Mouse (Mus musculus) hindbrain, embryonic 15.5 days (tissue): ENCODE measurements at regions not wholly inside any gene's neighbourhood (a gene's known extent, or its start where the extent isn't known, plus 50 kb on each side); places are given as distances from the start of the nearest gene placed in this dataset.

ENCODE experiments used
- ATAC-seq: fragments of 200-750 bp; cut with Nextera tagmentation; 2 replicates; pipeline ENCODE4 v1.8.0; 2017; ENCODE audit warnings: low read depth, moderate number of reproducible peaks, moderate TSS enrichment; ENCODE audit not compliant: low FRiP score
- H3K27ac ChIP-seq: fragments of 300-500 bp; sonication (generic); replicated peaks from 2 replicates; pipeline ENCODE4 v1.5.1; 2015; ENCODE audit warnings: mild to moderate bottlenecking, inconsistent platforms
- H3K27me3 ChIP-seq: fragments of 300-500 bp; sonication (generic); 2 replicates; pipeline ENCODE4 v1.6.1; 2015; ENCODE audit warnings: control low read depth, inconsistent platforms
- H3K36me3 ChIP-seq: fragments of 300-500 bp; sonication (generic); 2 replicates; pipeline ENCODE4 v1.6.1; 2015; ENCODE audit warnings: control low read depth, inconsistent platforms
- H3K4me1 ChIP-seq: fragments of 300-500 bp; sonication (generic); replicated peaks from 2 replicates; pipeline ENCODE4 v1.6.1; 2015; ENCODE audit warnings: control low read depth, inconsistent platforms
- H3K4me2 ChIP-seq: fragments of 300-500 bp; sonication (generic); 2 replicates; pipeline ENCODE4 v1.6.1; 2015; ENCODE audit warnings: moderate library complexity, mild to moderate bottlenecking, inconsistent platforms
- H3K4me3 ChIP-seq: fragments of 300-500 bp; sonication (generic); 2 replicates; pipeline ENCODE4 v1.5.1; 2015; ENCODE audit warnings: mild to moderate bottlenecking, inconsistent platforms
- H3K9ac ChIP-seq: fragments of 300-500 bp; sonication (generic); 2 replicates; pipeline ENCODE4 v1.6.1; 2015; ENCODE audit warnings: inconsistent platforms
- H3K9me3 ChIP-seq: fragments of 300-500 bp; sonication (generic); 2 replicates; pipeline ENCODE4 v1.6.1; 2016; ENCODE audit warnings: control low read depth, inconsistent platforms
- WGBS: fragments of 180-500 bp; shearing (Covaris S2); methylation state at CpG from one replicate; pipeline ENCODE4 v1.1.7; 2015; 5-methylcytosine and 5-hydroxymethylcytosine counted together

GRCm38 (mm10) chr8:17782650-17783049, 1195.4 kb downstream of the Defb40 start:
- 37% methylated on average over 1 of the region's 1 CpGs for WGBS
- H3K27ac ChIP-seq = no peak overlapping the region
- no peak for ATAC-seq
- no peaks in the 10 kb centered on the region for H3K9me3 ChIP-seq
- no peaks in the 10 kb centered on the region for H3K27me3 ChIP-seq
- H3K4me1 ChIP-seq = no peaks in the 10 kb centered on the region
- no peak overlapping the region for H3K4me3 ChIP-seq
- H3K9ac ChIP-seq = no peak overlapping the region
- no peak overlapping the region for H3K4me2 ChIP-seq
- no peaks in the 10 kb centered on the region for H3K36me3 ChIP-seq

DNA sequence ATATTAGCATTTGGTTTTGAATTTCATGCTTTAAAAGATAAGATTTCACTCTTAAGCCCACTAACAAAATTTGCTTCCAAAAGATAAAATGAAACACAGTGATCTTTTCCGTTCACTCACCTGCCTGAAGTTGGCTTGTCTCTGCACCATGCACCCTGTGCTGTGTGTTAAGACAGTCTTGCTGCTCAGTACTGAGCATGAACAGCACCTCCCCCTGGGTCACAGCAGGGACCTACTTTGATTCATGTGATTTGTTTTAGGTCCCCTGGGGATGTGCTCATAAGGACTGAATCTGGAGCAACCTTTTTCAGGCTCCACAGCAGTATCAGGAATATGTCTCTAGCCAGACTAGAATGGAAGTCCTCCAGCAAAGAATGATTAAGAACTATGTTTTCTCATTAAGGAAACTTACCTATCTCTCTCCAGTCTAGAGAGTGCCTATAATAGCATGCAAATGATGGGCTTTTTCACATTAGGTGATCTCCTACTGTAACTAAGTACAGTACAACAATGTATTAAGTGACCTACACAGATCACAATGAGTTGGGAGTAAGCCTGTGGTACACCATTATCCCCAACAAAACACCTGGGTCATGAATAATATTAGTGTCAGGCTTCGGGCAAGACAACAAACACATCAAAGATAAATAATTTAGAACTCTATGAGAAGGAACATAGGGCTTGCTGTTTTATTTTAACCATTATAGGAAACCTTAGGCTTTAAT, 1196.3 kb downstream of the Defb40 start:
- ATAC-seq = no peak
- H3K9me3 ChIP-seq = no peaks in the 10 kb centered on the region

DNA sequence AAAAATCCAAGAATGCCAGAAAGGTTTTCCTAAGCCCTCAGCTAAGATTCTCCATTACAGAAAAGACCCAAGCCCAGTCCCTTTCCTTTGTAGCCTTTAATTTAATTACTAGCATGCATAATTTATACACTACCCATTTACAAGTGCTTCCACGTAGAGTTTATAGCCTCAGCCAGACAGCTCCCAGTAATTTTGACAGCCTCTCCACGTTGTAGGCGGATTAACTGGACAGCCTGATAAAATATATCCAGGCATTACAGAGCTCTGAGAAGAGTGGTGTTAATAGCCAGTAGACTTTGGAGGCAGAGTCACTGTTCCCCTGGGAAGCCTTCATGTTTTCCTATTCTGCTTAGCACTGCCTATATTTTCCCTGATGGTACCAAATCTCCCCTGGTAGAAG, 1202.6 kb downstream of the Defb40 start:
- Histone ChIP-seq H3K4me2 (no peak overlapping the region), H3K9me3 (no peaks in the 10 kb centered on the region), H3K27ac (no peak overlapping the region), H3K4me1 (no peaks in the 10 kb centered on the region), H3K4me3 (no peak overlapping the region), H3K9ac (no peak overlapping the region), H3K36me3 (no peaks in the 10 kb centered on the region), H3K27me3 (no peaks in the 10 kb centered on the region)
- 38% methylated on average over 3 of the region's 3 CpGs for WGBS
- no peak for ATAC-seq

More for the DNA sequence above, 1196.3 kb downstream of the Defb40 start:
- Histone ChIP-seq H3K4me1 (no peaks in the 10 kb centered on the region), H3K36me3 (no peaks in the 10 kb centered on the region), H3K4me3 (no peak overlapping the region), H3K9ac (no peak overlapping the region), H3K27ac (no peak overlapping the region), H3K27me3 (no peaks in the 10 kb centered on the region), H3K4me2 (no peak overlapping the region)
- WGBS = 62% methylated on average over 2 of the region's 2 CpGs

DNA sequence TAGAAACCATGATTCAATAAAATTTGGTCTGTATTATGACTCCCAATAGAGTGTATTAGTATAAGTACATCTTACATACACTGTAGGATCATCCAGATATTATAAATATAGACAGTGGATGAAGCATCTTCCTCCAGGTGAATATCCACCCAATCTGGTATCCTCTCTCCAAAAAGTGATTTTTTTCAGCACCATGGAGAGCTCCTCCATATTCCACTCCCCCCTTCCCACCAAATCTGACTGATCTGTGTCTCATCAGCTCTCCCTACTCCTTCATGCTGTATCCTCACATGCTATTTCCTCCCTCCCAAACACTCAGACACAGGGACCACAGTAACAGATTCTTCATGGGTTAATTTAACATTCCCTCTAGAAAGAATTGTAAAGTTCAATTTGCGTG, 1204.7 kb downstream of the Defb40 start:
- H3K27ac ChIP-seq = no peak overlapping the region
- H3K4me2 ChIP-seq = no peak overlapping the region
- H3K36me3 ChIP-seq = no peaks in the 10 kb centered on the region
- no peaks in the 10 kb centered on the region for H3K9me3 ChIP-seq
- no peak overlapping the region for H3K9ac ChIP-seq
- no peaks in the 10 kb centered on the region for H3K4me1 ChIP-seq
- no peak for ATAC-seq
- H3K27me3 ChIP-seq = no peaks in the 10 kb centered on the region
- no peak overlapping the region for H3K4me3 ChIP-seq
- WGBS = 88% methylated on average over 1 of the region's 1 CpGs

DNA sequence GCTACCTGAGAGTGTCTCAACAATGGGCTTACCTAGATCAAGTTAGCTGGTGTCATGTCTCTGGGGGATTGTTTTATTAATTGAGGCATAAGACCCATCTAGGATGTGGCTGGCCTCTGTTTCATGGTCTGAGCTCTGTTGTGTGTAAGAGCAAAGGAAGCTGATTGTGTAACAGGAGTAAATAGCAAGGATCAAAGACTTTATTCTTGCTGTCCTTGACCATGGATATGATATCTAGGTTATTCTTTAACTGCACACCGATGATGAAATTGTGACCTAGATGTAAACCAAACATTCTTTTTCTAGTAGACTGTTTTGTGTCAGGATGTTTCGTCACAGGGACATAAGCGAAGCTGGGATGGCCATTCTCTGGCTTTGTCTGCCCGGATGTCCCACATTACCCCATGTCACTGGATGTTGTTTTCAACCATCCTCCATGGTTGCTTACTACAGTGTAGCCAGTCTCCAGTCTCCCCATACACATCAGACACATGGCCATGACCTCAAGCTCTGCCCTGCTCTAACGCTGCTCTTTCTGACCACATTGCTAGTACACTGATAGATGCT, 1210.5 kb downstream of the Defb40 start:
- 92% methylated on average over 5 of the region's 5 CpGs for WGBS
- Histone ChIP-seq H3K4me1 (no peaks in the 10 kb centered on the region), H3K4me3 (no peak overlapping the region), H3K36me3 (no peaks in the 10 kb centered on the region), H3K27me3 (no peaks in the 10 kb centered on the region), H3K27ac (no peak overlapping the region), H3K9ac (no peak overlapping the region), H3K4me2 (no peak overlapping the region), H3K9me3 (no peaks in the 10 kb centered on the region)
- no peak for ATAC-seq

GRCm38 (mm10) chr8:17724672-17725071, 1253.4 kb downstream of the Defb40 start:
- Histone ChIP-seq H3K27me3 (no peaks in the 10 kb centered on the region), H3K9ac (no peak overlapping the region), H3K4me2 (no peak overlapping the region), H3K27ac (no peak overlapping the region), H3K36me3 (no peaks in the 10 kb centered on the region), H3K4me1 (no peaks in the 10 kb centered on the region), H3K4me3 (no peak overlapping the region), H3K9me3 (no peaks in the 10 kb centered on the region)
- no peak for ATAC-seq
- WGBS = 89% methylated on average over 3 of the region's 3 CpGs

GRCm38 (mm10) chr8:17709162-17709561, 1268.9 kb downstream of the Defb40 start:
- no peak overlapping the region for H3K27ac ChIP-seq
- no peak for ATAC-seq

DNA sequence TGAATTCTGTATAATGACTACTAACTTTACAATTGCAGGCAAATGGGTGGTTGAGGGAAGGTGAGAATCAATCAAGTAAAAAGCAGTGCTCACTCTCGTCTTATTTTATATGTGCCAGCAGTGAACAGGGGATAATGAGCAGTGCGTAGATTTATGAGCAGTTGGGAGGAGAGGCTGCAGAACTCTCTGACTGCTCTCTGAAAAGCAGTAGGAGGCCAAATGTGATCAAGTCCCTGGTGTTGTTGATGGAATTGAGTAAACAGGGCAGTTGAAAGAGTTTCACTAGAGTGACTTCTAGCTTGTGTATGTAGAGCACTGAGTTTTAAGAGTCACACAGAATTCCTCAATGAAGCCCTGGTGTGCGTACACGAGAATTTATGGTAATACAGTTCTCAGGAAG, 1269.6 kb downstream of the Defb40 start:
- ATAC-seq = no peak
- Histone ChIP-seq H3K27me3 (no peaks in the 10 kb centered on the region), H3K4me1 (no peaks in the 10 kb centered on the region), H3K27ac (no peak overlapping the region), H3K36me3 (no peaks in the 10 kb centered on the region), H3K9me3 (no peaks in the 10 kb centered on the region), H3K9ac (no peak overlapping the region), H3K4me3 (no peak overlapping the region), H3K4me2 (no peak overlapping the region)
- 81% methylated on average over 4 of the region's 4 CpGs for WGBS

More at GRCm38 (mm10) chr8:17709162-17709561, 1268.9 kb downstream of the Defb40 start:
- no peaks in the 10 kb centered on the region for H3K27me3 ChIP-seq
- H3K9ac ChIP-seq = no peak overlapping the region
- H3K9me3 ChIP-seq = no peaks in the 10 kb centered on the region
- H3K4me1 ChIP-seq = no peaks in the 10 kb centered on the region
- H3K4me2 ChIP-seq = no peak overlapping the region
- 67% methylated on average over 1 of the region's 1 CpGs for WGBS
- H3K4me3 ChIP-seq = no peak overlapping the region
- no peaks in the 10 kb centered on the region for H3K36me3 ChIP-seq

DNA sequence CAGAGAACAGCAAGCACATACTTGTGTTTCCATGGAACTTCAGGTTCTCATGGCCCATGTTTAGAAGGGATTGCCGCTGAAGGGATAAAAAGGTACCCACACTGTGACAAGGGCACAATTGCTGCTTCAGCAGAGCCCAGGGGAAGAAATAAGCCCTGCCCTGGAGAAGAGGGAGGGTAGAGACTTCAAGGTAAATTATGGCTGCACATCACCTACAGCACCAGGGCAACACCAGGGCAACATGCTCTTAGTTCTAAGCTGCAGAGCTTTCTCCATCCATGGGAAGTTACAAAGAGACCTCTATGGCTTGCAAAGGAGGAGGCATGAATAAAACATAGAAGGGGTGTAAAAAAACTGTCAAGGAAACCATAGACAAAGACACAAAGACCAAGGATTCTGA, 1273.8 kb downstream of the Defb40 start:
- H3K4me1 ChIP-seq = no peaks in the 10 kb centered on the region
- no peak overlapping the region for H3K4me3 ChIP-seq
- H3K36me3 ChIP-seq = no peaks in the 10 kb centered on the region
- H3K27ac ChIP-seq = no peak overlapping the region
- no peaks in the 10 kb centered on the region for H3K9me3 ChIP-seq
- WGBS = 63% methylated on average over 1 of the region's 1 CpGs
- ATAC-seq = no peak
- no peaks in the 10 kb centered on the region for H3K27me3 ChIP-seq
- no peak overlapping the region for H3K9ac ChIP-seq
- H3K4me2 ChIP-seq = no peak overlapping the region

DNA sequence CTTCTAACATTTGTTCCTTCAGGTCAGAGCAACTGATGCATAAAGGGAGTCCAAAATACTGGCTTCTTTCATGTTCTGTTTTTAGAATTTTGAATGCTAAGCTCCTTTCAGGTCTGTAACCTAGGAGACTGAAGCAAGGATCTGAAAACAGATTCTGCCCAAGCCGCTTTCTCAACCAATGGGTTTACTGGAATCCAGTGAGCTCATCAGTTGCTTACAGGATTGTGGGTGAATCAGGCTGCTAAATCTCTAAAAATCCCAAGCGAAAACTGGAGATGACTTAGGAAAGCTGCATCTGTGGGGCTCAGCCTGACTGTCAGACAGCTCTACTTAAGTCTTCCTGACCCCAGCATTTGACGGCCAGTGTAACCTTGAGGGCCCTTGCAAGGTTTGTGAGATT, 1277.7 kb downstream of the Defb40 start:
- 72% methylated on average over 3 of the region's 3 CpGs for WGBS
- ATAC-seq = no peak

GRCm38 (mm10) chr8:17690074-17690848, 1287.8 kb downstream of the Defb40 start:
- 81% methylated on average over 4 of the region's 4 CpGs for WGBS

More for the DNA sequence above, 1277.7 kb downstream of the Defb40 start:
- no peak overlapping the region for H3K4me3 ChIP-seq
- no peaks in the 10 kb centered on the region for H3K27me3 ChIP-seq
- H3K4me1 ChIP-seq = no peaks in the 10 kb centered on the region
- H3K27ac ChIP-seq = no peak overlapping the region
- no peaks in the 10 kb centered on the region for H3K9me3 ChIP-seq
- H3K4me2 ChIP-seq = no peak overlapping the region
- H3K9ac ChIP-seq = no peak overlapping the region
- no peaks in the 10 kb centered on the region for H3K36me3 ChIP-seq

DNA sequence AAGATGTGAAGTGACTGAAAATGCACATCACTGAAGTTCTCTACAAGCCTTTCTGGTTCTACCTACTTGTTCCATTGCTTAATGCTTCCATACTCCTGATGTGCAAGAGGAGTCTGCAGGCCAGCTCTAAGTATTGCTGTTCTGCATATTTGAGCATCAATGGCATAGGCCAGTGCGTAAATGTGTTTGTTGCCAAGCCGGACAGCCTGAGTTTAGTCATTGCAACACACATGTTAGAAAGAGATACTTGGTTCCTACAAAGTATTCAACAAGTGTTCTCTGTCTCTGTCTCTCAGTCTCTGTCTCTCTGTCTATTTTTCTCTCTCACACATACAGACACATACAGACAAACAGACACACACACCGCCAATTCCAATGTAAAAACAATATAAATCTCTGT, 1288.4 kb downstream of the Defb40 start:
- H3K4me2 ChIP-seq = no peak overlapping the region
- no peak overlapping the region for H3K27ac ChIP-seq
- ATAC-seq = no peak
- H3K4me1 ChIP-seq = no peaks in the 10 kb centered on the region
- H3K4me3 ChIP-seq = no peak overlapping the region
- no peak overlapping the region for H3K9ac ChIP-seq
- no peaks in the 10 kb centered on the region for H3K36me3 ChIP-seq
- no peaks in the 10 kb centered on the region for H3K9me3 ChIP-seq
- WGBS = 97% methylated on average over 3 of the region's 3 CpGs
- no peaks in the 10 kb centered on the region for H3K27me3 ChIP-seq

More at GRCm38 (mm10) chr8:17690074-17690848, 1287.8 kb downstream of the Defb40 start:
- no peak for ATAC-seq
- no peaks in the 10 kb centered on the region for H3K4me1 ChIP-seq
- no peaks in the 10 kb centered on the region for H3K27me3 ChIP-seq
- H3K9ac ChIP-seq = no peak overlapping the region
- no peaks in the 10 kb centered on the region for H3K9me3 ChIP-seq
- no peak overlapping the region for H3K27ac ChIP-seq
- no peak overlapping the region for H3K4me3 ChIP-seq
- H3K36me3 ChIP-seq = no peaks in the 10 kb centered on the region
- H3K4me2 ChIP-seq = no peak overlapping the region
